Mouse (Mus musculus) hindlimb bud, embryonic 11.5 days (tissue): ENCODE results near the gene Mybpc3.

Experiments used
- DNase-seq: peaks from one replicate; pipeline ENCODE4 v3.0.0-alpha.2; 2012; ENCODE audit warnings: low read depth, low spot score; ENCODE audit errors: extremely low spot score

The Mybpc3 gene

GRCm38 (mm10) chr2:91160591-91160990 is 42.6 kb downstream of the Mybpc3 start:
- no peak for DNase-seq

DNA sequence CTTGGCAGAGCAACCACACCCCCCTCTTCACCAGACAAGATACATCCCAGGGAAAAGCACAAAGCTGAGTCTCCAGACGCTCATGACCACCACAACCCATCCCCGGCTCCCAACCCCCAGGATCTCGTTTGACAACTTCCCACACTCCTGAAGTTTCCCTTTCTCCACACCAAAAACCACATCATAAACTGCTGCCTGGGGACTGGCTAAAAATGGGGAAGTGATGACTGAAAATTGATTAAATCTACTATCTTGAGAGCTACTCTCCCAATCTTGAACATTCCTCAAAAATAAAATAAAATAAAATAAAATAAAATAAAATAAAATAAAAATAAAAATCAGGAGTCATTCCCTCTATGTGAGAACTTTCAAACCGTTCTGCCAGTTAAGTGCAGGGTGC is 45.0 kb downstream of the Mybpc3 start:
- DNase-seq, result no peak

DNA sequence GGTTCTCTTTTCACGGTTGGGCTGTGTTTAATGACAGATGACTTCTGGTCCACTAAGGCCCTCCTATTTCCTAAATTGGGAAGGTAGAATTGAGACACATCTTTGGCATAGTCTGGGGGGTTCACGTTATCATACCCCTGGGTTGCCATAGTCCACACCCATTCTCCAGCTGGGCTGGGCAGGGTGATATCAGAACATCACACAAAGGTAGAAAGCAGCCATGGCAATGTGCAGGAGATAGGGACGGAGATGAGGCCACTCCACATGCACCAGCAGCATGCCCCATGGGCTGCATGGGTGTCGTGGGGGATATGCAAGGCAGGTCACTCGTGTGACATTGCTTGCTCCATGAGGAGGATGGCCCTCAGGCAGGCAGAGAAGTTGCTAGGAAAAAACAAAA is 45.6 kb downstream of the Mybpc3 start:
- DNase-seq, result no peak

- no peak for DNase-seq
Measured at GRCm38 (mm10) chr2:91164991-91165390, 47.0 kb downstream of the Mybpc3 start.

- no peak for DNase-seq
Measured at GRCm38 (mm10) chr2:91167629-91168028, 49.7 kb downstream of the Mybpc3 start.

- no peak for DNase-seq
Measured at GRCm38 (mm10) chr2:91169587-91170322, 51.8 kb downstream of the Mybpc3 start.

DNA sequence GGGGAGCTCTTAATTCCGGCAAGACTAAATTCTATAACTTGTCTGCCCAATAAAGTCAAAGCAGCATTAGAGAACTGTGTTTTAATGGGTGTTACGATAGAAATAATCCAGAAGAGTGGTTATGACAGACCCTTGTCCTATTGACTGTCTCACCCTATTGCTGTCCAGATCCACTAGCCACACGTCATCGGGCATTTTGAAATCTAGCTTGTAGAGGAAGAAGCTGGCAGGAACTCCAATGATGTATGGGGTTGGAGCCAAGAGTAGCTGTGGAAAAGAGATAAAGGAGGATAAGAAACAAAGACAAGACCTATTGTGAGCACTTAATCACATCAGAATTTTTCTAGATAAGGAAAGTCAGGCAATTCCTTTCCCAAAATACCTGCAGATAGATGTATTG is 57.5 kb downstream of the Mybpc3 start:
- DNase-seq, result no peak

- DNase-seq, result no peak
Measured at GRCm38 (mm10) chr2:91176234-91176633, 58.3 kb downstream of the Mybpc3 start.

DNA sequence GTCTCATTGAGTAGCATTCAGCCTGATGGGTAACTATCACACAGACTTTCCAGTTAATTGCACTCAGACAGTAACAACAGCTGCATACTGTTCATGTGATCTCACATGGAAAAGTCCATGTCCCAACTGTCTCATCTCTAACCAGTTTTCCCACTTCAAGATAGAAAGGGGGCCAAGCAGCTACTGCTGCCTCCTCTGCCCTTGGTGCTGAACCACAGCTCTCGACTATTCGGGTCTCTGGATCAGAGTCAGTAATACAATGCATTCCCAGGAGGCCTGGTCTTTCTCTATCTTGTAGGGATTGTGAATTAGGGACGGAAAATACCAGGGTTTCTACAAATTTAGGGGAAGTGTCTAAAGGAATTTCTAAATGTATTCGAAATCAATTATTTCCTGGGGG is 61.9 kb downstream of the Mybpc3 start:
- no peak for DNase-seq

DNA sequence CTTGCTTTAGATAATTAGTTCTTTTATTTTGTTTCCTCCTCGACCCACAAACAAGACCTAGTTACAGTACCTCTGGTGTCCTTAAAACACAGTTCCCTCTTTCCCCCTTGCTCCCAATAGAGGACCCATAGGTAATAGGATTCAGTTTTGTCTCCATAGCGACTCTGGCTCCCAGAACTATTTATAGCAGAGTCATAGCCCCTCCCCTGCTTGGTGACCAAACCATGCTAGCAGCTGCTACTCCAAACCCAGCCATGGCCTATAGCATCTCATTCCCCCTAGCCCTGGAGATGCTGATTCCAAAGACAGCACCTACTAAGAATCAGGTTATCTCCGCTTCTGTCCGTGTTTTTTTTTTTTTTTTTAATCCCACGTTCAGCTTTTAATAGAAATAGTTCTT is 62.8 kb downstream of the Mybpc3 start:
- no peak for DNase-seq

DNA sequence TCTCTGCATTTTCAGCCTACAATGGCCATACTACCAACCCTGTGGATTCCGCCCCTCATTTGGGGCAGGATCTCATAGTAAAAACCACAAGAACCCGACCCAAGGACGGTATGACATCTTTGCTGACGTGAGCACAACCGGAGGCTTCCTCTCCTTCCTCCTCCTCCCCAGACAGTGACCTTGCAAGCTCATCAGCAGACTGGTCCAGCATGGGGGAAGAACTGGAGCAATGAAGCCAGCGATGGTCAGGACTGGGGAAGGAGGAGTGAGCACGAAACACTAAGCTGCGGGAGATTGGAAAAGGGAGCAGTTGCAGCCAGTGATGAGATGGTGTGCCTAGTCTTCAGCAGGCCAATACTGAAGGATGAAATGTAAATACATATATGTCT is 64.1 kb downstream of the Mybpc3 start:
- no peak for DNase-seq

DNA sequence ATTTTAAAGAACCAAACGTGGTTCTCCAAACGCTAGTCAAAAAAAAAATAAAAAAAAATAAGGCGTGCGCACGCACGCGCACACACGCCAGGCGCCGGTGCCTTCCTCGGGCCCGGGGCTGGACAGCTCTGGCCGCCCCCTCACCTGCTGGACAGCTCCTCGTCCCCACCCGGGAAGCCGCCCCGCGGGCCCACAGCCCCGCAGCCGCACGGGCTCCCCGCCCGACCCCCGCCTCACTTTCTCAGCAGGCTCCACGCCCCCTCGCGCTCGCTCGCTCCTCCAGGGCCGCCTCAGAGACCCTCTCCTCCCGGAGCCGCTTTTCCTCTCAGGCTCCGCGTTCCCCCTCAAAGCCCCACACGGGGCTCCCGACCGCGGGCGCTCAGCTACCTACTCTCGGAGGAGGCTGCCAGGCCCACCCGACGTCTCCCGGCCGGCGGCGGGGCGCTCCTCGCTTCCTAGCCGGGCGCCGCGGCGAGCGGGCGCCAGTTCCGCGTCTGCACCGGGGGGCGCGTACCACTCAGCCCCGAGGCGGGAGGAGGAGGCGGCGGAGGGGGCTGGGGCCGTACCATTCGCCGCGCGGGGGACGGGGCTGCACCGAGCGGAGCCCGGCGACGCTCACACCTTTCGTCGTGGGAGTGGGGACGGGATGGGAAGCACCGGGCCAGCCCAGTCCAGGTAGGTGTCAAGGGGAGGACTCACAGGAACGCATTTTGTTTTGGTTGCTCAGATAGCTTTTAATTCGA is 64.6 kb downstream of the Mybpc3 start:
- DNase-seq, result no peak

DNA sequence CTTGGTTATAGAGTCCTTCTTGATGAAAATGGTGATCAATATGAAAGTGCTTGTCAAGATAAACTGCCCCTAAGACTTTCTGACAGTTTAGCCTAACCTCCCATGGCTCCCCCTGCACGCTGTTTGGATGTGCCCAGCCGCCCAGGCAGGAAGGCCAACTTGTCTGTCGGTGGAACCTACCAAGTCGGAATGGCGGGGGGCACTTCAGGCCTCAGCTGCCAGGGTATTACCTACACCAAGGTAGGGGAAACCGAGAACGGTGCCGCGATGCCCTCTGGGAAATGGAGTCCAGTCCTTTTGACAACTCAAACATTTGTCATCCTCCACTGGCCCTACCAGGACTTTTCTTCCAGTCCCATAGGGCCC is 65.2 kb downstream of the Mybpc3 start:
- DNase-seq, result peak; percentile 92

- DNase-seq, result no peak
Measured at GRCm38 (mm10) chr2:91183711-91184405, 65.9 kb downstream of the Mybpc3 start, which contains the start of gene Madd. TSS of gene Madd (minus strand) at chr2:91183837.
